Mouse (Mus musculus) MEL (cell line): ENCODE results near the gene Xylb.
A peak's percentile ranks its signal among the peaks of the same experiment; 100 is the strongest.

Source experiments
- CTCF ChIP-seq, 3 experiments: IDR thresholded peaks in 2 of 3; conservative IDR thresholded peaks in 1 of 3; 2 replicates each; pipeline ENCODE4 v1.5.1; 2011 to 2012; ENCODE audit warnings: low read length in 3 of 3, low read depth in 2 of 3, mild to moderate bottlenecking in 2 of 3, improper control_type of control experiment in 1 of 3, inconsistent platforms in 1 of 3, mixed read lengths in 1 of 3, moderate library complexity in 1 of 3; ENCODE audit not compliant: control insufficient read depth in 1 of 3, insufficient read depth in 1 of 3, poor library complexity in 1 of 3, severe bottlenecking in 1 of 3
- E2F4 ChIP-seq: IDR thresholded peaks from 2 replicates; pipeline ENCODE4 v1.6.1; 2011; ENCODE audit warnings: low read depth, low read length, improper control_type of control experiment, borderline replicate concordance
- EP300 ChIP-seq, 2 experiments: IDR thresholded peaks; 2 replicates each; pipeline ENCODE4 v1.6.1; 2011; ENCODE audit warnings: improper control_type of control experiment in 2 of 2, low read length in 2 of 2, low read depth in 1 of 2, mild to moderate bottlenecking in 1 of 2
- GATA1 ChIP-seq: IDR thresholded peaks from 2 replicates; pipeline ENCODE4 v1.6.1; 2011; ENCODE audit warnings: low read depth, low read length, improper control_type of control experiment
- KAT2A ChIP-seq: conservative IDR thresholded peaks from 2 replicates; pipeline ENCODE4 v1.6.1; 2012; ENCODE audit warnings: low read depth, low read length, improper control_type of control experiment, inconsistent platforms
- MAFK ChIP-seq: IDR thresholded peaks from 2 replicates; pipeline ENCODE4 v1.6.1; 2011; ENCODE audit warnings: low read depth, mild to moderate bottlenecking, low read length, improper control_type of control experiment, borderline replicate concordance
- MYC ChIP-seq: IDR thresholded peaks from 2 replicates; pipeline ENCODE4 v1.6.1; 2011; ENCODE audit warnings: low read depth, mild to moderate bottlenecking, low read length, improper control_type of control experiment, moderate library complexity
- NRF1 ChIP-seq: IDR thresholded peaks from 2 replicates; pipeline ENCODE4 v1.6.1; 2014; ENCODE audit warnings: low read depth, mild to moderate bottlenecking, inconsistent platforms, low read length, improper control_type of control experiment, moderate library complexity; ENCODE audit not compliant: poor library complexity, insufficient read depth, severe bottlenecking
- POLR2A ChIP-seq, 2 experiments: IDR thresholded peaks; 2 replicates each; pipeline ENCODE4 v1.6.1; 2011 to 2012; ENCODE audit warnings: low read length in 2 of 2, mild to moderate bottlenecking in 2 of 2, control low read depth in 1 of 2, improper control_type of control experiment in 1 of 2, low read depth in 1 of 2, moderate library complexity in 1 of 2; ENCODE audit not compliant: control insufficient read depth in 1 of 2, insufficient read depth in 1 of 2, poor library complexity in 1 of 2
- POLR2AphosphoS5 ChIP-seq: IDR thresholded peaks from 2 replicates; pipeline ENCODE4 v1.6.1; 2012; ENCODE audit warnings: low read depth, borderline replicate concordance, mild to moderate bottlenecking, inconsistent platforms, low read length, moderate library complexity, mixed read lengths
- SIN3A ChIP-seq: IDR thresholded peaks from 2 replicates; pipeline ENCODE4 v1.6.1; 2012; ENCODE audit warnings: low read length, improper control_type of control experiment, inconsistent platforms
- TAL1 ChIP-seq: IDR thresholded peaks from 2 replicates; pipeline ENCODE4 v1.6.1; 2012; ENCODE audit warnings: mild to moderate bottlenecking, inconsistent platforms, low read length, moderate library complexity, mixed read lengths
- UBTF ChIP-seq: IDR thresholded peaks from 2 replicates; pipeline ENCODE4 v1.6.1; 2012; ENCODE audit warnings: low read depth, mild to moderate bottlenecking, inconsistent platforms, low read length, improper control_type of control experiment, moderate library complexity, borderline replicate concordance; ENCODE audit not compliant: insufficient read depth
- ZC3H11A ChIP-seq: IDR thresholded peaks from 2 replicates; pipeline ENCODE4 v1.6.1; 2012; ENCODE audit warnings: low read depth, mild to moderate bottlenecking, inconsistent platforms, low read length, improper control_type of control experiment

- TF ChIP-seq UBTF = no peak
- no peak for TF ChIP-seq EP300 (IDR thresholded peaks at IDR 0.05; ENCODE audit: low read depth in 1 of 2, low read length in 2 of 2)
- no peak for TF ChIP-seq TAL1
- no peak for TF ChIP-seq POLR2A (IDR thresholded peaks at IDR 0.05; ENCODE audit: control insufficient read depth in 1 of 2, insufficient read depth in 1 of 2, low read depth in 1 of 2, low read length in 2 of 2, poor library complexity in 1 of 2)
- TF ChIP-seq ZC3H11A = no peak
- no peak for TF ChIP-seq NRF1
- TF ChIP-seq GATA1 = no peak
- TF ChIP-seq MYC = no peak
- TF ChIP-seq MAFK = no peak
- TF ChIP-seq CTCF (IDR thresholded peaks at IDR 0.05 in 2 of 3, conservative IDR thresholded peaks at IDR 0.05 in 1 of 3; ENCODE audit: control insufficient read depth in 1 of 3, insufficient read depth in 1 of 3, low read depth in 2 of 3, low read length in 3 of 3, poor library complexity in 1 of 3, severe bottlenecking in 1 of 3) = no peak
- TF ChIP-seq KAT2A = no peak
- TF ChIP-seq SIN3A = peak; percentile 49
- no peak for TF ChIP-seq POLR2AphosphoS5
- no peak for TF ChIP-seq E2F4
Observed at GRCm38 (mm10) chr9:119401801-119402214, 44.6 kb downstream of the Xylb start, which contains the start of gene Acvr2b.
